Mouse (Mus musculus): ENCODE measurements around the gene Pigp.

DNA sequence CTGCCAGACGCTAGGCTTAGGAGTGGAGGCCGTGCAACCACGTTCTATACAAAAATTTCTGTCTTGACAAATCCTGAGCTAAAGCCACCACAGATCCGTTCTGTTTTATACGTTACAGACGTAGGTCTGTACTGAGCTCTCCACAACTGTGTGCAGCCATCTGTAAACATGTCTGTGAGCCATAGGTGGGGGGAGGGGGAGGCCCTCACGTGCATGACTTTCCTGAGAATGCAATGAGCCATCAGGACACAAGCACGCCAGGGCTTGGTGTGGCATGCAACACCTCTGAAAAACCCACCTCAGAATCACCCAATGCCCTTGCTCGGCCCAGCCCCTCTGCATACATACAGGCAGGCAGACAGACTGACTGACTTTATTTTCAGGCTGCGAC is 21.4 kb downstream of the Pigp start:
- TF ChIP-seq POLR2A (IDR thresholded peaks at IDR 0.05; ENCODE audit: insufficient read depth, low read depth, low read length) (no peak), CTCF (IDR thresholded peaks at IDR 0.05) (no peak)

All from heart, adult 2 months (tissue).